Mouse (Mus musculus) hindbrain, embryonic 16.5 days (tissue): ENCODE results near the gene 4930556J24Rik. TPM values are rescaled to one million over a fixed set of nuclear protein-coding genes. Genes with fewer than 3 reads are reported as not detected.
A peak's percentile ranks its signal among the peaks of the same experiment; 100 is the strongest.
"Not testable (repeated sequence)": the region's sequence is repeated elsewhere in the genome, so short reads cannot be mapped to it uniquely, and the experiment has no call there.

Source experiments
- ATAC-seq: fragments of 200-750 bp; cut with Nextera tagmentation; 2 replicates; pipeline ENCODE4 v1.8.0; 2017; ENCODE audit warnings: moderate TSS enrichment, moderate library complexity
- H3K27ac ChIP-seq: fragments of 300-500 bp; sonication (generic); 2 replicates; pipeline ENCODE4 v1.5.1; 2014; ENCODE audit warnings: low read depth, mild to moderate bottlenecking, control low read depth, low read length, moderate library complexity
- H3K27me3 ChIP-seq: fragments of 300-500 bp; sonication (generic); replicated peaks from 2 replicates; pipeline ENCODE4 v1.6.1; 2014; ENCODE audit warnings: low read length; ENCODE audit not compliant: control insufficient read depth, insufficient read depth
- H3K36me3 ChIP-seq: fragments of 300-500 bp; sonication (generic); 2 replicates; pipeline ENCODE4 v1.6.1; 2014; ENCODE audit warnings: mild to moderate bottlenecking, low read length, moderate library complexity, mixed read lengths; ENCODE audit not compliant: control insufficient read depth, insufficient read depth
- H3K4me1 ChIP-seq: fragments of 300-500 bp; sonication (generic); 2 replicates; pipeline ENCODE4 v1.6.1; 2014; ENCODE audit warnings: low read depth, low read length; ENCODE audit not compliant: control insufficient read depth, insufficient read depth
- H3K4me2 ChIP-seq: fragments of 300-500 bp; sonication (generic); 2 replicates; pipeline ENCODE4 v1.6.1; 2014; ENCODE audit warnings: mild to moderate bottlenecking, low read length, control low read depth, moderate library complexity
- H3K4me3 ChIP-seq: fragments of 300-500 bp; sonication (generic); 2 replicates; pipeline ENCODE4 v1.5.1; 2014; ENCODE audit warnings: mild to moderate bottlenecking, low read length, control low read depth, moderate library complexity
- H3K9ac ChIP-seq: fragments of 300-500 bp; sonication (generic); 2 replicates; pipeline ENCODE4 v1.6.1; 2014; ENCODE audit warnings: low read depth, mild to moderate bottlenecking, control low read depth, low read length, moderate library complexity
- H3K9me3 ChIP-seq: fragments of 300-500 bp; sonication (generic); 2 replicates; pipeline ENCODE4 v1.6.1; 2014; ENCODE audit warnings: mild to moderate bottlenecking, low read length, moderate library complexity; ENCODE audit not compliant: control insufficient read depth
- WGBS: fragments of 180-500 bp; shearing (Covaris S2); extraction: QIAGEN DNeasy Blood & Tissue Kit; methylation state at CpG from one replicate; pipeline ENCODE4 v1.1.7; 2014; 5-methylcytosine and 5-hydroxymethylcytosine counted together
- polyA plus RNA-seq: library from polyadenylated mRNA; unstranded; fragments of >200 nt; fragmentation: Nextera tagmentation; extraction: Ambion mirVana; gene quantifications from 2 replicates; pipeline ENCODE4 v1.2.1, GENCODE M21; 2015

The 4930556J24Rik gene
- polyA plus RNA-seq, 1 experiment from 2014 or later = not detected

GRCm38 (mm10) chr11:3921281-3921850 lies 55.2 kb downstream of the 4930556J24Rik start:
- Histone ChIP-seq H3K9ac (no peak overlapping the region), H3K9me3 (no peaks in the 10 kb centered on the region), H3K4me3 (no peak overlapping the region), H3K4me1 (no peaks in the 10 kb centered on the region), H3K36me3 (no peaks in the 10 kb centered on the region; the same call in 1 of the 2 replicates), H3K4me2 (0 out of 2 replicates have a peak overlapping the region, but pooled peaks have one; percentile 8), H3K27ac (no peak overlapping the region), H3K27me3 (no peaks in the 10 kb centered on the region)
- WGBS = 28% methylated on average over 8 of the region's 8 CpGs
- 0 out of 2 replicates have a peak, but pooled peaks have one; percentile 40 for ATAC-seq

- H3K4me1 ChIP-seq = no peaks in the 10 kb centered on the region
- no peak overlapping the region for H3K4me3 ChIP-seq
- H3K4me2 ChIP-seq = no peak overlapping the region
- H3K9me3 ChIP-seq = no peaks in the 10 kb centered on the region
- no peaks in the 10 kb centered on the region; the same call in 1 of the 2 replicates for H3K36me3 ChIP-seq
- H3K27ac ChIP-seq = no peak overlapping the region
- H3K27me3 ChIP-seq = no peaks in the 10 kb centered on the region
- 90% methylated on average over 7 of the region's 7 CpGs for WGBS
- H3K9ac ChIP-seq = no peak overlapping the region
- no peak for ATAC-seq
Measured at GRCm38 (mm10) chr11:3920476-3920875, 56.1 kb downstream of the 4930556J24Rik start.

GRCm38 (mm10) chr11:3918738-3919137 lies 57.8 kb downstream of the 4930556J24Rik start:
- no peak overlapping the region for H3K4me2 ChIP-seq
- H3K4me1 ChIP-seq = peaks cover 5% of the 10 kb centered on the region; the same call in 1 of the 2 replicates
- H3K36me3 ChIP-seq = no peaks in the 10 kb centered on the region; the same call in 1 of the 2 replicates
- no peaks in the 10 kb centered on the region for H3K27me3 ChIP-seq
- WGBS = 62% methylated on average over 1 of the region's 1 CpGs
- no peak overlapping the region for H3K4me3 ChIP-seq
- no peak overlapping the region for H3K9ac ChIP-seq
- ATAC-seq = no peak
- H3K27ac ChIP-seq = no peak overlapping the region
- H3K9me3 ChIP-seq = no peaks in the 10 kb centered on the region

GRCm38 (mm10) chr11:3914109-3914840 lies 62.3 kb downstream of the 4930556J24Rik start, which contains the start of gene Slc35e4:
Gene Slc35e4, minus strand, starts transcription at chr11:3914664.
- H3K4me2 ChIP-seq = peak within 1 kb of the TSS; percentile 94
- WGBS = under 1% methylated on average over 28 of the region's 28 CpGs
- H3K27ac ChIP-seq = peak within 1 kb of the TSS; percentile 88
- H3K4me1 ChIP-seq = peaks cover 40% of the 10 kb centered on the region
- H3K9ac ChIP-seq = peak within 1 kb of the TSS; percentile 79
- no peaks in the 10 kb centered on the region for H3K36me3 ChIP-seq
- no peaks in the 10 kb centered on the region for H3K9me3 ChIP-seq
- no peaks in the 10 kb centered on the region for H3K27me3 ChIP-seq
- ATAC-seq = peak; percentile 72
- peak within 1 kb of the TSS; percentile 78 for H3K4me3 ChIP-seq

GRCm38 (mm10) chr11:3913316-3914108 lies 63.1 kb downstream of the 4930556J24Rik start:
- ATAC-seq = peak; percentile 91
- H3K36me3 ChIP-seq = no peaks in the 10 kb centered on the region
- WGBS = under 1% methylated on average over 59 of the region's 65 CpGs
- H3K27me3 ChIP-seq = no peaks in the 10 kb centered on the region
- H3K4me1 ChIP-seq = peaks cover 47% of the 10 kb centered on the region
- peak overlapping the region; percentile 88 for H3K27ac ChIP-seq
- peak overlapping the region; percentile 79 for H3K9ac ChIP-seq
- peak overlapping the region; percentile 94 for H3K4me2 ChIP-seq
- H3K4me3 ChIP-seq = peak overlapping the region; percentile 78
- no peaks in the 10 kb centered on the region for H3K9me3 ChIP-seq

- peak overlapping the region; percentile 88 for H3K27ac ChIP-seq
- ATAC-seq = peak; percentile 18
- H3K36me3 ChIP-seq = no peaks in the 10 kb centered on the region
- H3K9ac ChIP-seq = peak overlapping the region; percentile 79
- H3K4me2 ChIP-seq = peak overlapping the region; percentile 94
- WGBS = 3% methylated on average over 16 of the region's 16 CpGs
- H3K9me3 ChIP-seq = no peaks in the 10 kb centered on the region
- H3K4me3 ChIP-seq = peak overlapping the region; percentile 78
- peaks cover 49% of the 10 kb centered on the region for H3K4me1 ChIP-seq
- no peaks in the 10 kb centered on the region for H3K27me3 ChIP-seq
Measured at GRCm38 (mm10) chr11:3912875-3913271, 63.7 kb downstream of the 4930556J24Rik start.

- peak overlapping the region; percentile 94 for H3K4me2 ChIP-seq
- ATAC-seq = peak; percentile 13
- 10% methylated on average over 19 of the region's 19 CpGs for WGBS
- no peaks in the 10 kb centered on the region for H3K9me3 ChIP-seq
- no peaks in the 10 kb centered on the region for H3K27me3 ChIP-seq
- peaks cover 49% of the 10 kb centered on the region for H3K4me1 ChIP-seq
- H3K27ac ChIP-seq = peak overlapping the region; percentile 88
- H3K9ac ChIP-seq = peak overlapping the region; percentile 79
- H3K4me3 ChIP-seq = peak overlapping the region; percentile 78
- H3K36me3 ChIP-seq = peaks cover under 1% of the 10 kb centered on the region; the same call in 1 of the 2 replicates
Measured at GRCm38 (mm10) chr11:3912100-3912874, 64.3 kb downstream of the 4930556J24Rik start.

GRCm38 (mm10) chr11:3911440-3911839 lies 65.1 kb downstream of the 4930556J24Rik start:
- H3K36me3 ChIP-seq, H3K27me3 ChIP-seq, ATAC-seq, H3K9me3 ChIP-seq, H3K9ac ChIP-seq, H3K27ac ChIP-seq: not testable (repeated sequence)
- Histone ChIP-seq H3K4me3 (peak overlapping the region; percentile 24), H3K4me1 (peaks cover 49% of the 10 kb centered on the region), H3K4me2 (peak overlapping the region; percentile 94)
- 91% methylated on average over 5 of the region's 6 CpGs for WGBS
